Mouse (Mus musculus) megakaryocyte-erythroid progenitor cell, adult 5 weeks (primary cell): Measurements from ENCODE around the gene Ovol1. TPM values are rescaled to one million over a fixed set of nuclear protein-coding genes. Genes with fewer than 3 reads are reported as not detected.

Source experiments
- polyA plus RNA-seq: library from polyadenylated mRNA; stranded (reverse); fragments of >175 nt; gene quantifications from 2 replicates; pipeline ENCODE4 v1.2.3, GENCODE M21; 2012

Ovol1 gene
- polyA plus RNA-seq = 0.15 and 0.43 TPM in 2 replicates

GRCm38 (mm10) chr19:5560457-5561041, at the start of gene Ovol1:
Gene Ovol1, minus strand, starts transcription at chr19:5560646.

GRCm38 (mm10) chr19:5609547-5610404, 49.3 kb upstream of the Ovol1 start, which contains the start of gene Kat5:
Gene Kat5, minus strand, starts transcription at chr19:5610237.

GRCm38 (mm10) chr19:5601752-5602541, 41.5 kb upstream of the Ovol1 start, which contains the start of gene Rnaseh2c:
Gene Rnaseh2c, plus strand, starts transcription at chr19:5601873.

GRCm38 (mm10) chr19:5567534-5568469, 7.4 kb upstream of the Ovol1 start, which contains the start of gene Ap5b1:
Gene Ap5b1, plus strand, starts transcription at chr19:5568025.

GRCm38 (mm10) chr19:5510031-5511026, 50.1 kb downstream of the Ovol1 start, which contains the start of gene Snx32:
Gene Snx32, minus strand, starts transcription at chr19:5510538.

GRCm38 (mm10) chr19:5503687-5504086, 56.8 kb downstream of the Ovol1 start, which contains the start of gene 1700020D05Rik:
Gene 1700020D05Rik, minus strand, starts transcription at chr19:5503787.

Other genes starting within 250 kb of the Ovol1 start
- not detected in 2 replicates for gene Catsper1, start 224.9 kb downstream of the Ovol1 start, polyA plus RNA-seq
- 0.10 and 0.16 TPM in 2 replicates for gene Cst6, start 211.1 kb downstream of the Ovol1 start, polyA plus RNA-seq
- 80.0 and 86.0 TPM in 2 replicates for gene Eif1ad, start 193.9 kb downstream of the Ovol1 start, polyA plus RNA-seq
- gene Banf1, start 193.5 kb downstream of the Ovol1 start, polyA plus RNA-seq = 239 and 280 TPM in 2 replicates
- 170 and 280 TPM in 2 replicates for gene Sart1, start 171.9 kb downstream of the Ovol1 start, polyA plus RNA-seq
- 0.61 and 1.2 TPM in 2 replicates for gene Tsga10ip, start 158.1 kb downstream of the Ovol1 start, polyA plus RNA-seq
- 476 and 605 TPM in 2 replicates for gene Drap1, start 135.7 kb downstream of the Ovol1 start, polyA plus RNA-seq
- 69.9 and 80.4 TPM in 2 replicates for gene AI837181, start 135.5 kb downstream of the Ovol1 start, polyA plus RNA-seq
- 24.1 and 26.4 TPM in 2 replicates for gene Fosl1, start 113.1 kb downstream of the Ovol1 start, polyA plus RNA-seq
- 11.6 and 13.9 TPM in 2 replicates for gene Ccdc85b, start 102.8 kb downstream of the Ovol1 start, polyA plus RNA-seq
- 133 and 139 TPM in 2 replicates for gene Fibp, start 100.0 kb downstream of the Ovol1 start, polyA plus RNA-seq
- gene Ctsw, start 92.1 kb downstream of the Ovol1 start, polyA plus RNA-seq = 0.66 and 0.91 TPM in 2 replicates
- gene Efemp2, start 86.7 kb downstream of the Ovol1 start, polyA plus RNA-seq = 0.29 and 0.65 TPM in 2 replicates
- gene Mus81, start 72.2 kb downstream of the Ovol1 start, polyA plus RNA-seq = 35.9 and 39.4 TPM in 2 replicates
- gene Cfl1, start 70.2 kb downstream of the Ovol1 start, polyA plus RNA-seq = 937 and 1,300 TPM in 2 replicates
- gene 1700020D05Rik, start 56.9 kb downstream of the Ovol1 start, polyA plus RNA-seq = 0.09 and 0.13 TPM in 2 replicates
- 1.4 and 1.8 TPM in 2 replicates for gene Snx32, start 50.1 kb downstream of the Ovol1 start, polyA plus RNA-seq
- 13.8 and 24.3 TPM in 2 replicates for gene Ap5b1, start 7.4 kb upstream of the Ovol1 start, polyA plus RNA-seq
- gene Rnaseh2c, start 41.2 kb upstream of the Ovol1 start, polyA plus RNA-seq = 428 and 481 TPM in 2 replicates
- gene Kat5, start 49.6 kb upstream of the Ovol1 start, polyA plus RNA-seq = 72.7 and 88.5 TPM in 2 replicates
- gene Rela, start 76.8 kb upstream of the Ovol1 start, polyA plus RNA-seq = 186 and 217 TPM in 2 replicates
- gene Sipa1, start 103.1 kb upstream of the Ovol1 start, polyA plus RNA-seq = 234 and 255 TPM in 2 replicates
- gene Map3k11, start 128.1 kb upstream of the Ovol1 start, polyA plus RNA-seq = 229 and 246 TPM in 2 replicates
- gene Pcnx3, start 128.3 kb upstream of the Ovol1 start, polyA plus RNA-seq = 233 and 270 TPM in 2 replicates
- gene Kcnk7, start 143.7 kb upstream of the Ovol1 start, polyA plus RNA-seq = 0.37 and 0.54 TPM in 2 replicates
- gene Ehbp1l1, start 165.7 kb upstream of the Ovol1 start, polyA plus RNA-seq = 87.7 and 93.6 TPM in 2 replicates
- 138 and 143 TPM in 2 replicates for gene Fam89b, start 169.0 kb upstream of the Ovol1 start, polyA plus RNA-seq
- 47.2 and 67.1 TPM in 2 replicates for gene Ltbp3, start 180.3 kb upstream of the Ovol1 start, polyA plus RNA-seq
- 78.1 and 93.1 TPM in 2 replicates for gene Scyl1, start 210.8 kb upstream of the Ovol1 start, polyA plus RNA-seq